9 mouse cellular contexts compared by ENCODE assay signal in the genomic region with DNA sequence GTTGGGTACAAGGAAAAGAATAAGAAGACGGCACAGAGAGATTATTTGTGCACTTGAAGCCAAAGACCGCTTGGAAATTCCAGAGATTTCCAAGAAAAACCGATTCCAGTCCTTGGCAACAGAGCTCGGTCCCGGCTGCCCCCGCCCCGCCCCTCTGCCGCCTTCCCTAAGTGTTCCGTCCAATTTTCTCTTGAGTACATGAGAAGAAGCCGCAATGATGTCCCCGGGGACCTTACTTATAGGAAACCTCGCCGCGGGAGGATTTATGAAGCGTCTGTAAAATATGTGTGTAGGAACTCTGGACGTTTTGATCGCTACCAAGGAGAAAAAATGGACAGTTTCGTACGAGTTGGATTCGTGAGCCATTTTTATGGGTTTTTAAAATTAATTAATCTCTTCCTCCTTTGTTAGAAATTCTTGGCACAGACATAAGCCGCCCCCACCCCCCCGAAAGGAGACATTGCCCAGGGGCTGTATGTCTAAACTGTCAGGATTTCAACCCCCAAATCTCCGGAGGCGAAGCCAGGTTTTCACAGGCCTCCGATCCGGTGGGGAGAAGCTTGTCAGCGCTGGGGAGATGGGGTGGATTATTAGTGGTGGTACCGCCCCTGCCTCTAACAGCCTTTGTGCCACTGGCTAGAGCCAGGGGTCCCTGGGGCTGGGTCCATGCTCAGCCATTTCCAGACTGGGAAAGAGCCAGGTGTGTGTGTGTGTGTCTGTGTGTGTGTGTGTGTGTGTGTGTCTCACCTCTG.
DNase-seq lines count a peak whose midpoint lies in the region; ATAC-seq and TF ChIP-seq lines count a peak whose summit lies in the region.
"Had no signal": no experiment of that assay in that cellular context is flagged by ENCODE, and none has a peak within 500 bp of the region (broad histone marks: within the 10 kb centered on the region; RNA-seq: fewer than 3 reads in every experiment).

No protein-coding gene starts in this region.

- H3K4me1 ChIP-seq in forebrain, embryonic 13.5 days = peaks cover 44% of the 10 kb centered on the region
- H3K4me1 ChIP-seq in intestine, postnatal 0 days (replicated peaks; ENCODE audit: control insufficient read depth, insufficient read depth, low read length) = 0 out of 2 replicates have a peak, but pooled peaks cover 3% of the 10 kb centered on the region
- H3K4me1 ChIP-seq in stomach, embryonic 16.5 days (ENCODE audit: control insufficient read depth, insufficient read depth, low read length) = peaks cover 13% of the 10 kb centered on the region

- intact Hi-C loops in heart, postnatal 25 days (cut with DNase I) = no loop called here

- peaks cover 3% of the 10 kb centered on the region; the same call in 1 of the 2 replicates for H3K27me3 ChIP-seq in forebrain, embryonic 13.5 days
- H3K27me3 ChIP-seq in intestine, postnatal 0 days (replicated peaks; ENCODE audit: control insufficient read depth, insufficient read depth, low read length) = 0 out of 2 replicates have a peak, but pooled peaks cover 5% of the 10 kb centered on the region
- H3K27me3 ChIP-seq in stomach, embryonic 16.5 days (ENCODE audit: control insufficient read depth, insufficient read depth, low read length) = no peaks in the 10 kb centered on the region; the same call in 1 of the 2 replicates

- 4% methylated on average over 28 of the region's 28 CpGs for WGBS in forebrain, embryonic 13.5 days
- WGBS in intestine, postnatal 0 days = 9% methylated on average over 28 of the region's 28 CpGs
- 4% methylated on average over 28 of the region's 28 CpGs for WGBS in stomach, embryonic 16.5 days

- no peak for TF ChIP-seq CTCF in intestine, postnatal 0 days (IDR thresholded peaks at IDR 0.05; ENCODE audit: low read depth)

- ATAC-seq in forebrain, embryonic 13.5 days = no peak
- ATAC-seq in intestine, postnatal 0 days = no peak
- ATAC-seq in stomach, embryonic 16.5 days (ENCODE audit: insufficient read depth, low FRiP score) = no peak
- ATAC-seq in frontal cortex, adult (ENCODE audit: low TSS enrichment) = no peak

- no peaks in the 10 kb centered on the region for H3K36me3 ChIP-seq in forebrain, embryonic 13.5 days (ENCODE audit: poor library complexity, severe bottlenecking)
- H3K36me3 ChIP-seq in intestine, postnatal 0 days (ENCODE audit: control insufficient read depth, insufficient read depth) = no peaks in the 10 kb centered on the region
- H3K36me3 ChIP-seq in stomach, embryonic 16.5 days (ENCODE audit: control insufficient read depth, insufficient read depth, low read length) = no peaks in the 10 kb centered on the region
- H3K36me3 ChIP-seq: G1E had no signal

- no peaks in the 10 kb centered on the region for H3K9me3 ChIP-seq in forebrain, embryonic 13.5 days (replicated peaks)
- H3K9me3 ChIP-seq in intestine, postnatal 0 days (ENCODE audit: control insufficient read depth) = no peaks in the 10 kb centered on the region
- no peaks in the 10 kb centered on the region for H3K9me3 ChIP-seq in stomach, embryonic 16.5 days (replicated peaks; ENCODE audit: control insufficient read depth, low read length)
- H3K9me3 ChIP-seq: G1E had no signal

- peak overlapping the region; percentile 24 for H3K4me3 ChIP-seq in forebrain, embryonic 13.5 days
- H3K4me3 ChIP-seq in intestine, postnatal 0 days (ENCODE audit: low read depth, low read length) = peak overlapping the region; percentile 22
- peak overlapping the region; percentile 33 for H3K4me3 ChIP-seq in stomach, embryonic 16.5 days (replicated peaks; ENCODE audit: low read length)

- H3K9ac ChIP-seq in forebrain, embryonic 13.5 days = peak overlapping the region; percentile 51
- no peak overlapping the region for H3K9ac ChIP-seq in intestine, postnatal 0 days (ENCODE audit: low read depth, low read length)
- H3K9ac ChIP-seq in stomach, embryonic 16.5 days (ENCODE audit: low read length) = peak overlapping the region; percentile 42

- peak overlapping the region; percentile 70 for H3K27ac ChIP-seq in forebrain, embryonic 13.5 days
- no peak overlapping the region for H3K27ac ChIP-seq in intestine, postnatal 0 days (ENCODE audit: low read depth, low read length)
- H3K27ac ChIP-seq in stomach, embryonic 16.5 days (ENCODE audit: low read length) = no peak overlapping the region

- peak; percentile 45 to 71 for DNase-seq in heart, adult 18-20 months
- DNase-seq in heart, postnatal 25 days (ENCODE audit: low spot score) = no peak
- peak; percentile 66 for DNase-seq in lung, postnatal 10 days
- no peak for DNase-seq in thymus, adult 18-20 months

- peak overlapping the region; percentile 54 for H3K4me2 ChIP-seq in forebrain, embryonic 13.5 days
- peak overlapping the region; percentile 65 for H3K4me2 ChIP-seq in intestine, postnatal 0 days (replicated peaks; ENCODE audit: low read depth)
- peak overlapping the region; percentile 64 for H3K4me2 ChIP-seq in stomach, embryonic 16.5 days (ENCODE audit: low read depth, low read length)

Comparison
In these comparisons a context has a peak if more than half of its experiments do, and no peak if none do; other contexts are left out.
1. DNase-seq: peak in heart, adult 18-20 months (2 of 2) and lung, postnatal 10 days (single experiment); none in heart, postnatal 25 days (single experiment) and thymus, adult 18-20 months (0 of 2).
2. Peak in every context shown above with its lines, with median percentiles within 50 percentile points of each other: H3K4me2 ChIP-seq and H3K4me3 ChIP-seq.